Mouse (Mus musculus) 3134 (cell line): ENCODE measurements around the gene Olfr1489.
"Not testable (repeated sequence)": the region's sequence is repeated elsewhere in the genome, so short reads cannot be mapped to it uniquely, and the experiment has no call there.

Experiments used
- DNase-seq: peaks from one replicate; pipeline ENCODE4 v3.0.0-alpha.2; 2011; ENCODE audit warnings: low spot score; ENCODE audit not compliant: insufficient read length; ENCODE audit errors: extremely low read depth

Olfr1489 gene

GRCm38 (mm10) chr19:13631321-13631720 is at the start of gene Olfr1489:
TSS of gene Olfr1489 (plus strand) at chr19:13631621.
- no peak for DNase-seq

- DNase-seq, result no peak
Measured at GRCm38 (mm10) chr19:13583211-13583610, 48.2 kb upstream of the Olfr1489 start, which contains the start of gene Olfr1484. TSS of gene Olfr1484 (plus strand) at chr19:13583511.

- not testable (repeated sequence) for DNase-seq
Measured at GRCm38 (mm10) chr19:13617075-13617474, 14.3 kb upstream of the Olfr1489 start, which contains the start of gene Olfr1487. TSS of gene Olfr1487 (plus strand) at chr19:13617375.

- DNase-seq, result no peak
Measured at GRCm38 (mm10) chr19:13650791-13651190, 19.4 kb downstream of the Olfr1489 start, which contains the start of gene Olfr1490. TSS of gene Olfr1490 (plus strand) at chr19:13651091.
